8 mouse cellular contexts compared by ENCODE assay signal in the genomic region with DNA sequence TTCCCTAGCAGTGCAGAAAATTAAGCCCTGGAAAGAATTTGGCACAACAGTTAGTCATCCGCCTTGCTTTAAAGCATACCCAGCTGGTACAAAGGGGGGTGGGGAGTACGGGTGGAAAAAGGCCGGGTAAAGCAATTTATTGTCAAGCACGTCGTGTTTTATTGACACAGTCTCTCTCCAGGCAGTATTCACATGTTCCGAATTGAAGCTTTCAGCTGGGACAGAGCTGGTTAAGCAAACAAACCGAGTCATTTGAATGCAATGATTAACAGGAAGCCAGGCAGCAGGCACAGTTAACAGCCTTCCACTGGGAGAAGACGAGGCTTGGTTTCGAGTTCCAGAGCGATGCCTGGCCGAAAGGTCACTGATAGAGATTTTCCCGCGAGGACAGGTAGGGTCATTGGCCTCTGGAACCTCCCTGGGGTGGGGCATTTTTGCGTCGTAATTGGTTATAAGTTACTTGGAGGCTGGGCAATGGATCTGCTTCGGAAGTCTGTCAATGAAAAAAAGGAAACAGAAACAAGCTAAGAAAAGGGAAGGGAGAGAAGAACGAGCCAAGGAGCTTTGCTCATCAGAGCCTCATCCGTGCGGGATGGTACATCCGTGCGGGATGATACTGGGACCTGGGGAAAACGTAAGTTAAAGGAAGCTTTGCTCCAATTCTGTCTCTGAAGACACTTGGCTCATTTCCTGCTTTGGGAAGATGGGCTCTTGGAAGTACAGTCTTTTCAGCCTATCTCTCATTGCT. TPM values are rescaled to one million over a fixed set of nuclear protein-coding genes. Genes with fewer than 3 reads are reported as not detected.
DNase-seq lines count a peak whose midpoint lies in the region; ATAC-seq and TF ChIP-seq lines count a peak whose summit lies in the region.

A gene (plus strand): TSS at position 103 of the 748 bp plus-strand sequence.

- peak within 1 kb of the TSS; percentile 30; the same call in 1 of the 2 replicates for H3K4me3 ChIP-seq in testis, adult 2 months (ENCODE audit: control insufficient read depth, low read depth, low read length)
- H3K4me3 ChIP-seq in limb, embryonic 11.5 days (ENCODE audit: low read depth, low read length), result no peak within 1 kb of the TSS

- ATAC-seq in limb, embryonic 11.5 days (ENCODE audit: insufficient number of reproducible peaks, low FRiP score, low TSS enrichment, low read depth), result no peak

- H3K27ac ChIP-seq in testis, adult 2 months (ENCODE audit: control insufficient read depth, insufficient read depth, low read depth, low read length), result no peak within 1 kb of the TSS
- no peak within 1 kb of the TSS for H3K27ac ChIP-seq in limb, embryonic 11.5 days (replicated peaks; ENCODE audit: low read depth, low read length)

- no peak for TF ChIP-seq POLR2A in testis, adult 2 months (IDR thresholded peaks at IDR 0.05; ENCODE audit: control insufficient read depth, low read depth, low read length)

- no peaks in the 10 kb centered on the region for H3K4me1 ChIP-seq in testis, adult 2 months (ENCODE audit: control insufficient read depth, insufficient read depth, low read length)
- H3K4me1 ChIP-seq in limb, embryonic 11.5 days (ENCODE audit: control insufficient read depth, insufficient read depth, low read length), result no peaks in the 10 kb centered on the region

- WGBS in limb, embryonic 11.5 days, result 41% methylated on average over 22 of the region's 22 CpGs

- H3K9me3 ChIP-seq in limb, embryonic 11.5 days (ENCODE audit: control insufficient read depth, low read length), result no peaks in the 10 kb centered on the region

- no peaks in the 10 kb centered on the region for H3K36me3 ChIP-seq in testis, adult 2 months (ENCODE audit: control insufficient read depth, insufficient read depth, low read length)
- no peaks in the 10 kb centered on the region for H3K36me3 ChIP-seq in limb, embryonic 11.5 days (ENCODE audit: control insufficient read depth, insufficient read depth, low read length)

- H3K9ac ChIP-seq in limb, embryonic 11.5 days (ENCODE audit: low read length), result no peak within 1 kb of the TSS

- no peak for DNase-seq in testis, postnatal 14 days (ENCODE audit: low spot score)
- peak; percentile 19 to 28 for DNase-seq in frontal cortex, postnatal 36 days (ENCODE audit: low spot score in 2 of 2)
- peak; percentile 80 for DNase-seq in kidney, adult 18-20 months
- DNase-seq in limb, embryonic 11.5 days (ENCODE audit: low spot score), result peak; percentile 26
- peak; percentile 59 for DNase-seq in mesoderm, embryonic 11.5 days (ENCODE audit: low read depth, low spot score)
- DNase-seq in cerebellum, postnatal 10 days, result no peak
- DNase-seq in thymus, postnatal 10 days (ENCODE audit: low spot score in 2 of 2), result no peak

- no peaks in the 10 kb centered on the region for H3K27me3 ChIP-seq in testis, adult 2 months (ENCODE audit: control insufficient read depth, insufficient read depth, low read length)
- no peaks in the 10 kb centered on the region for H3K27me3 ChIP-seq in limb, embryonic 11.5 days (ENCODE audit: control insufficient read depth, insufficient read depth, low read length)

- no peak for TF ChIP-seq CTCF in testis, adult 2 months (IDR thresholded peaks at IDR 0.05; ENCODE audit: control insufficient read depth, insufficient read depth, insufficient replicate concordance, low read depth, low read length)

- peak within 1 kb of the TSS; percentile 7; the same call in 1 of the 2 replicates for H3K4me2 ChIP-seq in limb, embryonic 11.5 days (ENCODE audit: low read depth, severe bottlenecking)

RNA-seq across cellular contexts. Expression of the gene that starts here (rescaled TPM):
- 0.32 and 0.36 TPM in 2 replicates for polyA plus RNA-seq in testis, adult 2 months (2012; rRNA removed)
- polyA plus RNA-seq in limb, embryonic 11.5 days (2014; fragmentation: Nextera tagmentation; extraction: Ambion mirVana), result 2.3 and 2.4 TPM in 2 replicates

Comparison
In these comparisons a context has a peak if more than half of its experiments do, and no peak if none do; other contexts are left out.
1. DNase-seq: peak in frontal cortex, postnatal 36 days (2 of 2), kidney, adult 18-20 months (single experiment), limb, embryonic 11.5 days (single experiment) and mesoderm, embryonic 11.5 days (single experiment); none in testis, postnatal 14 days (single experiment), cerebellum, postnatal 10 days (0 of 2) and thymus, postnatal 10 days (0 of 2).